Mouse (Mus musculus): ENCODE data around the gene Prune2.

The Prune2 gene

DNA sequence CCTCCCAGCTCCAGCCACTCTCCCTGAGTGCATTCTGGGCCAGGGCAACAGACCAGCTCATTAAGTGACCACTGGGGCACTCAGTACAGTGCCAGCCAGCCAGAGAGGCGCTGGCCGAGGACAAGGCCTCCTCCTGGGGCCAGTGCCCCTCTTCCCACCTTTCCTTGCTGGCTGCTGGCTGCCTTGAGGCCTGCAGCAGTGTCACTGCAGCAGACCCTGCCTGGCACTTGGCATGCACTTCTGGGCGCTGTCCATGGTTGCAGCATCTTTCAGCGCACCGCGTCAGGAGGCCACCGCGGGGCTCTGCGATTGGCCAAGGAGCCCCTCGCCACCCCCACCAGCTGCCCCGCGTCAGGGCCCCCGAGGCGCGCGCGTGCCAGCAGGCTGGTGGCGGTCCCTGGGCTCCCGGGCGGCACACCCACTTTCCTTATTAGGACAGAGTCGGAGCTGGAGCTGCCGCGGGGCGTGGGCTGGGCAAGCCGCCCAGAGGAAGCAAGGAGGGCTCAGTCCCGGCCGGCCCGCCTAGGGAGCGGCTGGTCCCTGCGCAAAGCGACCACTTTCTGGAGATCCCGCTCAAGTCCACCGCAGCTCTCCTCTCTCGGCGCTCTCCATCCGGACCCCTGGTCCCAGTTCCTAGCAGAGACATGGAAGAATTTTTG is at the start of gene Prune2:
Prune2 (plus strand) TSS at position 506 of the 659 bp plus-strand sequence.
- peak; percentile 13 to 18 for DNase-seq (ENCODE audit: low spot score in 2 of 2)

DNA sequence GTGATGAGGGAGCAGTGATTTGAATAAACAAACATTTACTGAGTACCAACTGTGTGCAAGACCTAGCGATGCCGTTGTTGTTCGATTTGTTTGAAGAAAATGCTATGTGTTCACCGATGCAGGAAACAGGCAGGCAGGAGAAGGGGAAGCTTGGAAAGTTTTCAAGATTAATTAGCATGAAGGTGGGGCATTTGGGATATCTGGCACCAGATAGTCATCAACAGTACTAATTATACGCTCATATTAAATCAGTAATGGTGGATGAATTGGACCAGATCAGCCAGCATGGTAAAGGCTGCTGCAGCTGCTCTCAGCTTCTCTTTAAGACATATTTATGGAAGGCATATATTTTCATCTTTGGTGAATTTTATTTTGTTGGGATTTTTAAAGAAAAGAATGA is 44.4 kb upstream of the Prune2 start:
- no peak for DNase-seq (ENCODE audit: low spot score in 2 of 2)

DNA sequence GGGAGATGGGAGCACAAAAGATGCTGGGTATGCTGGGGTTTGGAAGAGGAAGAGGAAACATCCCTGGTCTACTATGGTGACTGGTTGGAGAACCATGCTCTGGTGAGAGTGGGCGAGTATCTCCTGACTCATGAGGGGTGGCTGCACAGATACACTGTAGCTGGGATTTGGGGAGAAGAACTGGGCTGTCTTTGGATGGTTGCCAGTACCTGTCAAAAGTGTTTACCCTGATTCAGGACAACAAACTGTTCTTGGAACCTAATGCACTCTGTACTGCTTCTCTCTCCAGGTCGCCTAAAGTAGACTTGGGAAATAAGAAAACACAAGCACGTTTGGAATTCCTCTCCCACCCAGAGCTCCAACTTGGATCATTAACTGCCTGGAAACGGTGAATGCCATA is 31.4 kb upstream of the Prune2 start:
- no peak for DNase-seq (ENCODE audit: low spot score in 2 of 2)

DNA sequence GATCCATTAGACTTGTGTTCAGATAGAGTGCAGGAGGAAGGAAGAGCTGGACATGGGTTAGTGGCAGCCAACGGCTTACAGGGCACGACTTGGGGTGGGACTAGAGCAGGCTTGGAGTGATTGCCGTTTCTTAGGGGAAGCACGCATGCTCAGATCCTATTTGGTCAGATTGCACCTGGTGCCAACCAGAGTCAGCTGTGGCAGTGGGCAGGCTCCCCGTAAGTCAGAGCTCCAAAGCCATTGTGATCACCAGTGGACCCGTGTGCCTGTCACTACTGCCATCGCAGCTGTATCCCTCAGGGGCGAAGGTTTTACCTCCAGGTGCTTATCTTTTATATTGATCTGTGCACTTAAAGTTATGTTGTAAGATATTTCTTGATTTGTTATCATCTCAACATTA is 21.3 kb upstream of the Prune2 start:
- no peak for DNase-seq (ENCODE audit: low spot score in 2 of 2)

DNA sequence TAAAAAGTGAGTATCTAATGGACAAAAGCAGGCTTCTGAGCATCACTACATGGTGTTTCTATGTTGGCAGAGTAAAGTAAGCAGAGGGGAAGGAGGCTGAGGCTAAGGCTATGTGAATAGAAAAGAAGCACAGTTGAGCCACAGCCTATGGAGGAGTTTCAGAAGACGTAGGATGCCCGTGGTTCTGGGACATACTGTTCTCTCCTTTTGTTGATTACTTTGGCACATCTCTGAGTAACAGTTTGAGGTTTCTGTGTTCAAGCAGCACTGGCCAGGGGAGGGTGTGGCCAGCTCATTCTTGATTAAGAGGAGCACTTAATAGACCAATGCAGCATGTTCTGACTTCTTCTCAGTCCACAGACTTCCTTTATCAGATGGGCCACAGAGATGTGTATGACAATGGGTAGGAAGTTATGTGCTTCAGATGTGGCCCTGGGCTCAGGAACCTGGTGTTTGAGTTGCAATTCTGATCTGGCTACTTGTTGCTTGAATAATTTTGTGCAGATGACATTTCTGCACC is 7.1 kb upstream of the Prune2 start:
- no peak for DNase-seq (ENCODE audit: low spot score in 2 of 2)

DNA sequence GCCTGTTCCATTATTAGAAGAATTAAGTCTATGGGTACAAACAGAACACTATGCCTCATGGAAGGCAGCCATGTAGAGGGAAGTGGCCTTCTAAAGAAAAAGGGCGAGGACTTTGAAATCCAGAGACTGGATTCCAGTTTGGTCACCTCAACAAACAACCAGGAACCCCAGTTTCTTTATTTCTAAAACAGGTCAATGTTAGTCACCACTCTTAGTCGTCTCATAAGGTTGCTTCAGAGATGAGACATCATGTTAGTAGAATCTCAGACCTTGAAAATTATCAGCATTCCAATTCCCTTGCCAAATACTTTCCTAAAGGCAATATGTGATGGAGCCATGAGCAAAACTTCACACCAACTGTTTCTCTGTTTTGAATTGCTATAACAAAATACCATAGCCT is 6.6 kb upstream of the Prune2 start:
- DNase-seq (ENCODE audit: low spot score in 2 of 2) = no peak

DNA sequence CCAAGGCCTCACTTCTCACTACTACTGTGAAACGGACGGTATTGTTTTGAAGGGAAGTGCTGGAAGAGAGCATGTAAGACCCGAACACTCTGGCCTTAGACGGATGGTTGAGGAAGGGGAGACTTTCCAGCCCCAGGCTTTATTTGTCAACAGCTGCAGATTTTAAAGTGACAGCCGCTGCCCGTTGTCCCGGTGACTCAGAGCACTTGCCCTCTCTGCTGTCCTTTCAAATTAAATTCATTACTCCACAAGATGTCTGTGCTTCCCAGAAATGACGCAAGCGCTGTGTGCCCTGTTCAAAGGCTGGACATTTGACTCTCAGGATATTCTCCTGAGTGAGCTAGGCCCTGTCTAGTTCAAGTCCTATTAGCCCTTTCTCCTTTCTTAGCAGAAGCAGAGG is 5.9 kb upstream of the Prune2 start:
- DNase-seq (ENCODE audit: low spot score in 2 of 2) = no peak

DNA sequence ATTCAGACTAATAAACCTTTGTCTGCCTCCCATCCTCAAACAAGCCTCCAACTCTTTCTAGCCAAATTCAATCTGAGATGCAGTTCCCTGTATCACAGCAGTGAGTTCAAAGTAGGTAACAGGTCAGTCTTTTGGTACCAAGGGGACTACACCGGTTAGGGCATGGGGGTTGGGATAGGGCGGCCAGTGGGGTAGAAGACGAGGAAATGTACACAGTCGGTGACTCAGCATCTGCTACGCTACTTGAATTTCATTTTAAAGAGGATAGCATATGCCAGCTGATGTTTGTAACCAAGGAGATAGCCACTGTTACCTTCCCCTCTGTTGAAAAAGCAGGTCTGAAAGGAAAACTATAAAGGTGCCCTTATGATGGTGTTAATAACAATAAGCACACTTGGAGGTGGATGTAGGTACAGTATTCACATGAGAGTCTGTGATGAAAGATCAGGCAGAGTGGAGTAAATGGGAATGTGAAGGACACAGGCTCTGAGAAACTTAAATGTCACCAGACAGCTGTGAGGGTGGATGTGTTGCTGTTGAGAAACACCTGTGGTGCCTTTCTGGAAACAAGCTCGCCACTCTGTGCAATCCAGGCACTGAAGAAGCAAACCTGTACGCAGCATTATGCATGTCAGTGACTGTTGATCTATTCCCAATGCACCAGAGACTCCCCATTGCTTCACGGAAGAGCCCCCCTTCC is 5.1 kb upstream of the Prune2 start:
- no peak for DNase-seq (ENCODE audit: low spot score in 2 of 2)

DNA sequence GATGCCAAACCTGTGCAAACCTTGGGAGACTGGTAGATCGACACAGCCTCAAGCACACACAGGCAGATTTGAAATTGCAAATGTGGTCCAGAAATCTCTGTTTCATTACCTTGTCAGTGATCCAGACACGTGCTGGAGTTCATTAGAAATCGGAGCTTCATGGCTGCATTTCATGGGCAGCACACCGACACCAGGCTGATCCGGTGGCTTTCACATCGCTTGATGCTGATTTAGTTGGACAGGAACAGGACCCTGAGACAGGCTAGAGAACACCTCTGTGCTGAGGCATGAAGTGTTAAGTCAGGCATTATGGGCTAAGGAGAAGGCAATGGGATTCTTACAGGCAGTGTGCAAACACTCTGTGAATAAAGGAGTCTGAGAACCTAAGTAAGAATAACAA is 1.2 kb upstream of the Prune2 start:
- DNase-seq (ENCODE audit: low spot score in 2 of 2) = no peak

DNA sequence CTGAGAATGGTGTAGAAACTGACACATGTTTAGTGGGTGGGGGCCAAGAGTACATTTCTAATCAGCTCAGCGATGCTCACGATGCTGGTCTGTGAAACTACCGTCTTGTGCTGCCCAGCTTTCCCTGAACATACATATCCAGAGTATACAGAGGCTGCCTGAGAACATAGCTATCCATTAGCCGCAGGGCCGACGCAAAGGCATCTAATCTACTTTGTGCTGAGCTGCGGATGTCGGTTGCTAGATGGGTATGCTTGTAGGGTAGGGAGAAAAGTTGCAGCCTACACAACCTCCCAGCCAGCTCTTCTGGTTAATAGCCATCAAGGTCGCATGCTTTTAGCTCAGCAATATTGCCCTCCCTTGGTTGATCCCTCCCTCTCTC is 696 bp upstream of the Prune2 start:
- DNase-seq (ENCODE audit: low spot score in 2 of 2) = no peak

DNA sequence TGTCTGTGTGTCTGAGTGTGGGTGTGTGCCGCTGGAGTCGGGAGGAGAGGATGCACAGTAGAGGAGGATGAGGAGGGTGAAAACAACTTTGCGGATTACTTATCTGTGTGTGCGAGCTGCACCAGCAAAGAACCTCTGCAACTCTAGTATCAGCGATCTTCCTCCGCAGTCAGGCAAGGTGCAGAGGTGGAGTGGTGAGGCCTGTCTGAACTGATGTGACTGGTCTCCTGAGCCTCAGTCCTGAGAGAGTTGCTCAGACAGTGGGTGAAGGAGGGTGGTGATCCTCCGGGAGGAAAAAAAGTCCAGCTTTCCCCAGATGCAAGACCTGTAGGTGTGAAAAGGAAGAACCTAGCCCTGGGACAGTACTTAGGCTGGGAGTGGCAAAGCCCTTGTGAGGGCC is 401 bp downstream of the Prune2 start:
- DNase-seq (ENCODE audit: low spot score in 2 of 2) = no peak

DNA sequence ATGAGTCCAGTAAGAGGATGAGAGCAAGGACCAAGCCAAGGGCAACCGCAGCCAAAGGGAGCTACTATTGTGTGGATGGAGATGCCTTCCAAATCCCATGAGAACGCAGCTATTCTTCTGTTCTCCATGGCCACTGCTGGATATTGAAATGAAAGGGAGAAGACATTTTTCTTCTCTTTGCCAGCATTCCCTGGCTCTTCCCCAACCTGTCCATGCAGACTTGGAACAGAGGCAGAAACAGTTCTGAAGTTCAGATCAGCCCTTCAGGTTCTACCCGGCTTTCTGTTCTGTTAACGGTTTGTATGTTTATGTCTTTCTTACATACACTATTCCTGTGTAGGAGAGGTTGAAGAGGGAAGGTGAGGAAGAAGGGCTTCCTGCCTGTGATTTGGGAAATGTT is 3.1 kb downstream of the Prune2 start:
- no peak for DNase-seq (ENCODE audit: low spot score in 2 of 2)

DNA sequence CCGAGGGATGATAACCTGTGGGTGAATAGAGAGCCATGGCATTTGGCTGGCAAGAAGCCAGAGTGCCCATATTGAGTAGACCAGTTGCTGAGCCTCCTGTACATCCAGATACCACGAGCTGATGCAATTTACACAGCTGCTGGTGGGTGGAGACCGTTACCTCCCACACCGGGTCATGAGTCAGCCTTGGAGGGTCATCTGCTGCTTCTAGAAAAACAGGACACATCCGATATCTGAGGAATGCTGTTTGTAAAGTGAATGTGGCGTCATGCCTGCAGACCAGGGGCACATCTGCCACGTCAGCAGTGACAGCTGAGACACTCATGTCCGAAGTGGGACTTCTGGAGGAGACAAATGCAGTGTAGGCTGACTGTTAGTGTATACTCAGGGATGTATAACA is 3.6 kb downstream of the Prune2 start:
- DNase-seq (ENCODE audit: low spot score in 2 of 2) = no peak

DNA sequence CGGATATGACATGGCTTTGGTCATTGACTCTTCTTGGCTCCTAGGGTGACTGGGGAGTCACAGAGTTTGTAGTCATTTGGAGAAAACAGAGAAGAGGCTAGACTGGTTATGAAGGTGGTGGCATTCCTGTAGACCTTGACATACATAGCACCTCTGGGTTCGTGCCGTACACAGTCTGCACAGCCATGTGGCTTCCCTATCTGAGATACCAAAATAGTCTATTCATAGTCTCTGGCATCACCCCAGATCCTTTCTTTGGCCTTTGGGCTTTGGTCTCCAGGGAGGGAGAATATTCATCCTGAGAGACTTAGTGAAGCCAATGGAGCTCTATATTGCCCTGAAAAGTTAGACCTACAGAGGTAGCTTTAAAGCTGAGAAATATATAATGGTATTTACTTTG is 5.1 kb downstream of the Prune2 start:
- DNase-seq (ENCODE audit: low spot score in 2 of 2) = no peak

DNA sequence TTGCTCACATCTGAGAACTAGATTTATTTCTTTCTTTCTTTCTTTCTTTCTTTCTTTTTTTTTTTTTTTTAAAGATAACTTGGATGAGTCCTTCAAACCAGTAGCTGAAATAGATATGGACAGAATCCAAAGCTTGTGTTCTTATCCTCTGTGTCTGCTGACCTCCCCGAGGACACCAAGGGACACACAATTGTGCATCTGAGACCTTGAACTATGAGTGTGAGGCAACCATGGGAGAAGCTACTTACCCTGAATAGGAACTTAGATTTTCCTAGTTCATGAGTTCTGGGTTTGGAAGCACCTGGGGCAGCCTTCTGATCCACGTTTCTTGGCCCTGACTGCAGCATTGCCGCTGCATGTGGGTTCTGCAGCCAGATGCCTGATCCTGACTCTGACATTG is 7.3 kb downstream of the Prune2 start:
- no peak for DNase-seq (ENCODE audit: low spot score in 2 of 2)

DNA sequence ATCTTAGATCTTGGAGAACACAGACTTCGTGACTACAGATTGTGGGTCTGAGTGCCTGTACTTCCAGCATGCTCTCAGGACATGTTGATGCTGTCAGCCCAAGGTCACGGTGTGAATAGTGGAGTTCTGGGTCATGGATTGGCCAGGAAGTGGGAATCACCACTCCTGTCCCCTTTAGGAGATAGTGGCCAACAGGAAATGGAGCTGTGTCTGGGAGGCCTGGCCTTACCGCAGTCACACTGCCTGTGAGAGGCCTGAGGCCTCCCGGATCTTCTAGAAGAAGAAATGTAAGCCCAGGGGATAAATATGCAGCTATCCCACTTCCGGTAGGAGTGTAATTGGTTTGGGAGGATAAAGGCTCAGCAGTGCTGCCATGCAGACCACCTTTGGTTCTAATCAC is 12.8 kb downstream of the Prune2 start:
- DNase-seq (ENCODE audit: low spot score in 2 of 2) = no peak

DNA sequence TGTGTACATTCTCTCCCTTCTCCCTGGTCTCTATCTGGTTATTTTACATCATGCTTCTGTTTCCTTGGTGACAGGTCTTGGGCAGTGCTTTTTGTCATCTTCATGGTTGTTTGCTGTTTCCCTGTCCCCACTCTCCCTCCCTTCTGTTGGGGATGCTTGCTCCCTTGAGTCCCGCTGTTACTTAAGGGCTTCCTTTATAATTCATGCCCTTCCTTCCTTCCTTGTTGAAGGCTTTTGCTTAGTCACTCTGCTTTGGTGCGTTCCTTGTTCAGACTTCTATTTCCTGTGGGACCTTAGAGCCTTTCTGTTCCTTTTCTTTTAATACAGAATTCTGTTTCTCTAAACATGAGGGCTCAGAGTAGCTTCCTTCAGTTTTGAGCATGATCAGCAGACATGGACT is 14.7 kb downstream of the Prune2 start:
- no peak for DNase-seq (ENCODE audit: low spot score in 2 of 2)

DNA sequence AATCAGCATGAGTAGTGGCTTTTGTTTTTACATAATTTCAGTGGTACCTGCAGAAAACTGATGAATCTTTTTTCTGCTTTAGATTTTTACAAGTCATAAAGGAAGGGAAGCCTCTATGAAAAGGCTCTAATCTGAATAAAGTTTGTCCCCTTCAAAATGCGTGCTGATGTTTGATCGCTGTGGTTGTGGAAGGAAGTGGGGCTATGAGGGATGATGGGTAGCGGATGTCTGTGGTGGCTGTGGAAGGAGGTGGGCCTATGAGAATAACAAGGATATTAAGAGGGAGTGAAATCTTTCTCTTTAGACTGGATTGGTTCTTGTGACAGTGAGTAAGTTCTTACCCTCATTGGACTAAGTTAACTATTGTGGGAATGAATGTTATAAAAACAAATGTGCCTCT is 23.0 kb downstream of the Prune2 start:
- DNase-seq (ENCODE audit: low spot score in 2 of 2) = no peak

DNA sequence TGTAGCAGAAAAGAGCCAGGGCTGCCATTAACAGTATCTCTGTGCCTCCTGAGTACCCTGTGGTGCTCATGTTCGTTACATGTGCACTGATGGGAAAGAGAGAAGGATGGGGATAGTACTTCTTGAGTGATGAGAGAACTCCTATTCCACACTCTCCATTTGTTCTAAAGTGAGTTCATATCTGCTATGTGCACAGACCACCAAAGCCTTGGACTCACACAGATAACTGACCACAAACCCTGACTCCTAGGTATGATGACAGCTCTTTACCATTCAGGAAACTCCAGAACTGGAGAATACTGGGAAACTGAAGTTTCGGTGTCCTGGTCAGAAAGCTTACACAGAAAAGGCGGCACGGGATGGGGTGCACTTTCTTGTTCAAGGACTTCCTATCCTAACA is 25.8 kb downstream of the Prune2 start:
- no peak for DNase-seq (ENCODE audit: low spot score in 2 of 2)

DNA sequence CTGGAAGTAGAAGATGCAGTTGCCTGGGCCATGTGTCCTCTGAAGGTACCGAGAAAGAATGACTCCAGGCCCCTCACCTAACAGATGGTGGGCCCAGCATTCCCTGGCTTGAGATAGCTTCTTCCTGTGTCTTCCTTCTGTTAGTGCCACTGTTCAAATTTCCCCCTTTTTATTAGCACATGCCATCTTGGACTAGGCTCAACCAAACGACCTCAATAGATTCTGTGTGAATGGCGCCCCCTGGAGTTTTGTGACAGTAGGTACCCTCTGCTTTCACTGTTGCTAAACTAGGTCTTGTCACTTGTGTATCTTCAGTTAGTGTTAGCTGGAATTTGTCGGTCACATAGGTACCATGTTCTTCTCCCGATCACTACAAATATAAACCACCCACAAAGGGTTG is 29.0 kb downstream of the Prune2 start:
- peak; percentile 7 to 9 for DNase-seq (ENCODE audit: low spot score in 2 of 2)

DNA sequence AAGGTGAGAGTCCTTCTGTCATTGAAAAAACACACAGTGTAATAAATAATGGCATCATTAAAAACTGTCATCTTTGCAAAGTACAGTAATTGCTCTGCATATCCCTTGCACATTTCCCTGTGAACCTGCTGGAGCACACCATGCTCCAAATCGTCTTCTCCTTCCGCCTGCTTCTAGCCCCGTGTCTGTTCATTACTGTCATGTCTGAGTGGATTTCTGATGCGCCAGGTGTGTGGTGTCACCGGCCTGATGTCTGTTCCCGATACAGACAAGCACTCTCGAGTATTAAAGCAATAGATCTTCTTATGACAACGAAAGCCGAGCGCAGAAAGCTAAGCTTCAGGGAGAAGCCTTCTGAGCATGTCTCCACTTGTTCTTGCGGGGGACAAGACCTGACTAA is 32.1 kb downstream of the Prune2 start:
- DNase-seq (ENCODE audit: low spot score in 2 of 2) = no peak

DNA sequence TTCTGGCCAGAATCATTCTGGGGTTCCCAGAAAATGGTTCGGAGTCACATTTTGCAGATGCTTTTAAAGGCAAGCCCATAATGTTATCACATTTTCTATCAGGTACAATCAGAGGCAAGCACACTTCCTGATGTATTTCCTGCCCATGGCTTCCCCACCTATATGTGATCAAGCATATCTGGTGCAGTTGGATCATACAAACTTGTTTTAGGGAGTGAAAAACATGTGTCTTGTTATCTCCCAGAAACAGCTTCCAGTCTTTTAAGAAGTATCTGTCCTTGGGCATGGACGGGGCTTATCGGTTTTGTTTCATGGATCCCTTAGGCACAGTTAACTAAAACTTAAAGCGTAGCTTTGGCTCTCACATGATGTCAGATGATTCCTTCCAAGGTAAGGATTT is 36.2 kb downstream of the Prune2 start:
- DNase-seq (ENCODE audit: low spot score in 2 of 2) = no peak

DNA sequence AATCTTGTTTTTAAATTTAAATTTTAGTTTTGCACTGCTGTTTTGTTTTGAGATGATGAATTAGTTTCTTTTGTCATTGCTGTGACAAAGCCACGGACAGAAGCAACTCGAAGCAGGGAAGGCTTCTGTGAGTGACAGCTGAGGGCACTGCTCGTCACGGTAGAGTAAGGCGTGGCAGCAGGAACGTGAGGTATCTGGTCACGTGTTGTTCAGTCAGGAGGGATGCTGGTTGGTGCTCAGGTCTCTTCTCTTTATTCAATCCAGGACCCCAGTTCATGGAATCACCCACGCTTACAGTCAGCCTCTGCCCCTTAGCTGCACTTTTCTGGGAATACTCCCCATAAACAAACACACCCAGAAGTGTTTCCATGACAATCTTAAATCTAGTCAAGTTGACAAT is 38.3 kb downstream of the Prune2 start:
- DNase-seq (ENCODE audit: low spot score in 2 of 2) = no peak

DNA sequence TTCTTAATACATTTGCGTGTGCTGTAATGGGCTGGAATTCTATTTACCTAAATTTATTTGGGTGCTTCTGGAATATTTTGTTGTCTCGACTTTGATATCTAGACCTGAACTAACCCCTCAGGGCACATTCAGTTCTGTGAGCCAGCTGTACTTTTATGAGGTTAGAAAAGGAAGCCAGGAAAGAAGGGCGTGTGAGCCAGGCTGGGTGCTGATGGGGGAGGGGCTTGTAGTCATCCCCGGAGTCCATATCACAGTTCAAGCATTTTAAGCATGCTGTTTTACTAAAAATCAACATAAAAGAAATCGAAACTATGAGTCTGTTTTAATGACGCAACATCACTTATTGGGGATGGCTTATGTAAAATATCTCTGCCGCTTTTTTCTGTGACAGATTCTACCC is 42.0 kb downstream of the Prune2 start:
- DNase-seq (ENCODE audit: low spot score in 2 of 2) = no peak
